Mouse (Mus musculus) testis, adult 2 months (tissue): ENCODE measurements at regions not wholly inside any gene's neighbourhood (a gene's known extent, or its start where the extent isn't known, plus 50 kb on each side); places are given as distances from the start of the nearest gene placed in this dataset.
A peak's percentile ranks its signal among the peaks of the same experiment; 100 is the strongest.

ENCODE experiments used
- H3K27ac ChIP-seq: fragments of 200-500 bp; 2 replicates; pipeline ENCODE4 v1.5.1; 2012; ENCODE audit warnings: low read depth, low read length; ENCODE audit not compliant: control insufficient read depth, insufficient read depth
- H3K27me3 ChIP-seq: fragments of 200-500 bp; 2 replicates; pipeline ENCODE4 v1.6.1; 2012; ENCODE audit warnings: mild to moderate bottlenecking, low read length, moderate library complexity; ENCODE audit not compliant: control insufficient read depth, insufficient read depth
- H3K36me3 ChIP-seq: fragments of 200-500 bp; 2 replicates; pipeline ENCODE4 v1.6.1; 2012; ENCODE audit warnings: mild to moderate bottlenecking, low read length; ENCODE audit not compliant: control insufficient read depth, insufficient read depth
- H3K4me1 ChIP-seq: fragments of 200-500 bp; 2 replicates; pipeline ENCODE4 v1.6.1; 2012; ENCODE audit warnings: low read length; ENCODE audit not compliant: control insufficient read depth, insufficient read depth
- H3K4me3 ChIP-seq: fragments of 200-500 bp; 2 replicates; pipeline ENCODE4 v1.5.1; 2012; ENCODE audit warnings: low read depth, mild to moderate bottlenecking, low read length, moderate library complexity, mixed read lengths; ENCODE audit not compliant: control insufficient read depth
- CTCF ChIP-seq: fragments of 200-500 bp; IDR thresholded peaks from 2 replicates; pipeline ENCODE4 v1.5.1; 2012; ENCODE audit warnings: low read depth, mild to moderate bottlenecking, inconsistent platforms, low read length, moderate library complexity; ENCODE audit not compliant: control insufficient read depth, insufficient read depth, insufficient replicate concordance
- POLR2A ChIP-seq: fragments of 200-500 bp; IDR thresholded peaks from 2 replicates; pipeline ENCODE4 v1.6.1; 2012; ENCODE audit warnings: low read depth, mild to moderate bottlenecking, inconsistent platforms, low read length, moderate library complexity; ENCODE audit not compliant: control insufficient read depth

- TF ChIP-seq POLR2A, result no peak
- no peak for TF ChIP-seq CTCF
- Histone ChIP-seq H3K4me3 (no peak overlapping the region), H3K4me1 (no peaks in the 10 kb centered on the region), H3K36me3 (no peaks in the 10 kb centered on the region), H3K27me3 (no peaks in the 10 kb centered on the region), H3K27ac (no peak overlapping the region)
Measured at GRCm38 (mm10) chr3:128285214-128285613, 389.1 kb upstream of the Fam241a start.

DNA sequence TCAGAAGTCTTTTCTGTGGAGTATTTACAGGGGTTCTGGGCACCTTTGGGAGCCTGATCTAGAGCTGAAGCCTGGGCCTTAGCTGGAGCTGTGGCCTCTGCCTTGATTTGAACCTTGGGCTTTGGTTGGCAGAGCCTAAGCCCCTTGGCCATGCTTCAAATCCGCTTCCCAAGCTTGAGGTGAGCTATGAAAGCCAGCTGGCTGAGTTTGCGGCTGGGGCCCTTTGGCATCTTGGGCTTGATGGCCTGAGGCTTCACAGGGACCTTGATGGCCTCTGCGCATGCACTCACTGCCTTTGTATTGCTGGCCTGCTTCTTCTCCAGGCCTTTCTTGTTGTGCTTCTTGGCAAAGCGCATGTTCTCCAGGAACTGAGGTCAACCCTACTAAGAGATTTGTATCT, 384.5 kb upstream of the Fam241a start:
- TF ChIP-seq POLR2A (no peak), CTCF (no peak)
- no peaks in the 10 kb centered on the region for H3K36me3 ChIP-seq
- H3K27ac ChIP-seq, result no peak overlapping the region
- no peak overlapping the region for H3K4me3 ChIP-seq
- no peaks in the 10 kb centered on the region for H3K4me1 ChIP-seq
- no peaks in the 10 kb centered on the region for H3K27me3 ChIP-seq

DNA sequence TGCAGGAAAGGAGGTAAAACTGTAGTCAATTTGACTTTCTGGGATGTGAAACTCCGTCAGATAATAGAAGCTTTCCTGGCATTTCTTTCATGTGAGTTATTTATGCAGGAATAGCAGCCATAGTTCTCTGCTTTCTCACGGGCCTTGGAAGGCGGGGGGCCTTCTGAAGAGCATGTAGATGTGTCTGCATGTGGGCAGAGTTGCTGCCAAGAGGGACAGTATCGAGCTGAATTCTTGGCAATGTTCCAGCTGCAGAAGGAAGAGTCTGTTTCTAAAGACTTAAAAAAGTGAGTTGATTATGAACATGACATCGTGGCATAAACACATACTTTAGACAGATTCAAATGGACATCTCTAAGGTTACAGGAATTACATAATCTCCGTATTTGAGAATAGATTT, 374.5 kb upstream of the Fam241a start:
- Histone ChIP-seq H3K4me3 (no peak overlapping the region), H3K27ac (no peak overlapping the region), H3K4me1 (no peaks in the 10 kb centered on the region), H3K27me3 (no peaks in the 10 kb centered on the region), H3K36me3 (no peaks in the 10 kb centered on the region)
- TF ChIP-seq POLR2A, result no peak
- no peak for TF ChIP-seq CTCF

DNA sequence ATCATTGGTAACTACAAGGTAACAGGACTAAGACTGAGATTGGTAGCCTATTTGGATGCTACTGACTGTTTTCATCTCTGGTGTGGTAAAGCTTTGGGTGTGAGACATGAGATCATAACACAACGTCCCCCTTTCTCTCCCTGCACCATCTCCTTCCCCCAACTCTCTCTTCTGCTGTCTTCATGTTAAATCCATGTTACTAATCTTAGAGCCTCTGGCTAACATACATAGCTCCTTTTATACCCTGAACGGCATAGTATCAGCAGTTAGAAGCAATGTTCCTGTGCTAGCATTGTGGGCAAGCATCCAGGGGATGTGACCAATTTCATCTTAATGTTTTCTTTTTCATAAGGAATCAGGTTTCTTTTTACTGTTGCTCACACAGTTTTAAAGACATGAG, 365.1 kb upstream of the Fam241a start:
- no peaks in the 10 kb centered on the region for H3K27me3 ChIP-seq

DNA sequence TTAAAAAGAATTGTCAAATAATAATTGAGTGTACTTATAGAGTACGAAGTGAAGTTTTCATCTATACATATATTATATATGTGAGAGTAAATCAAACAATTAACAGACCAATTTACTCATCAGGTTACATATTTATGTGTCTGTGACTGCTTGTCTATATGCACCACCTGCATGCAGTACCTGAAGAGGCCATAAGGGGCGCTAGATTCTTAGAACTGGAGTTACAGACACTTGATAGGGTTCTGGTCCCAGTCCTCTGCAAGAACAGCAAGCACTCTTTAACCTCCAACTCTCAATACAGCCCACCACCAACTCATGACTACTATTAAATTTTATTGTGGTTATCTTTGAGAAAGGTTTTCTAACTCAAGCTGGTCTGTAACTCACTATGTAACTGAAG, 351.7 kb upstream of the Fam241a start:
- no peaks in the 10 kb centered on the region for H3K4me1 ChIP-seq
- TF ChIP-seq POLR2A (no peak), CTCF (peak; percentile 27; the same call in 1 of the 2 replicates)
- no peaks in the 10 kb centered on the region for H3K36me3 ChIP-seq
- H3K27ac ChIP-seq, result no peak overlapping the region
- H3K4me3 ChIP-seq, result no peak overlapping the region
- H3K27me3 ChIP-seq, result no peaks in the 10 kb centered on the region

More for the DNA sequence above, 365.1 kb upstream of the Fam241a start:
- Histone ChIP-seq H3K36me3 (no peaks in the 10 kb centered on the region), H3K27ac (no peak overlapping the region), H3K4me1 (no peaks in the 10 kb centered on the region), H3K4me3 (no peak overlapping the region)
- TF ChIP-seq POLR2A (no peak), CTCF (no peak)

GRCm38 (mm10) chr3:128239813-128240421, 343.8 kb upstream of the Fam241a start:
- Histone ChIP-seq H3K27me3 (no peaks in the 10 kb centered on the region), H3K36me3 (no peaks in the 10 kb centered on the region), H3K27ac (no peak overlapping the region), H3K4me1 (no peaks in the 10 kb centered on the region), H3K4me3 (no peak overlapping the region)
- TF ChIP-seq POLR2A, result no peak

DNA sequence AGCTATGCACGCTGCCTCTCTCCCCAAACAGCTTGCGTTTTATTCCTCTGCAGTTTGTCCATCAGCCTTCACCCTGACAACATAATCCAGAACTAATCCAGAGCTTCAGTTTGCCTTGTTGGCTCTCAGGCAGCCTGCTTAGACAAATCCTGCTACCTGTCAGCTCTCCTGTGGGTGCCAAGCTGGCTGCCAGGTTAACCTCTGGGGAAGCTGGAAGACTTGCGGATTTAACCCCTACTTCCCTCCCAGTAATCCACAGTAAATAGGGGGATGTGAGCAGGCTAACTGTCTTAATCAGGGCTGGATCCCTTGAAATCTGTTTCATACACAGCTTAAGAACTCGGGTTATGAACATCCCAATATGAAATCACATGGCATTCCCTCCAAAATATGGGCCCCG, 334.3 kb upstream of the Fam241a start:
- no peaks in the 10 kb centered on the region for H3K4me1 ChIP-seq
- no peak for TF ChIP-seq CTCF
- no peak for TF ChIP-seq POLR2A
- H3K4me3 ChIP-seq, result no peak overlapping the region

More for the DNA sequence above, 334.3 kb upstream of the Fam241a start:
- Histone ChIP-seq H3K36me3 (no peaks in the 10 kb centered on the region), H3K27me3 (no peaks in the 10 kb centered on the region), H3K27ac (no peak overlapping the region)
